Mouse (Mus musculus) v-Abl transformed pro-B cells (cell line): ENCODE data around the gene Amz1.

ENCODE experiments used
- in situ Hi-C, 2 experiments: fragments of 400-800 bp; cut with MboI; formaldehyde crosslinking; loops; one replicate each; pipeline ENCODE4 v1.15.1; 2025; ENCODE audit not compliant: unreplicated experiment in 2 of 2

Amz1 gene

GRCm38 (mm10) chr5:140720773-140721172 is 3.2 kb upstream of the Amz1 start:
- in situ Hi-C loops: no loop called here

DNA sequence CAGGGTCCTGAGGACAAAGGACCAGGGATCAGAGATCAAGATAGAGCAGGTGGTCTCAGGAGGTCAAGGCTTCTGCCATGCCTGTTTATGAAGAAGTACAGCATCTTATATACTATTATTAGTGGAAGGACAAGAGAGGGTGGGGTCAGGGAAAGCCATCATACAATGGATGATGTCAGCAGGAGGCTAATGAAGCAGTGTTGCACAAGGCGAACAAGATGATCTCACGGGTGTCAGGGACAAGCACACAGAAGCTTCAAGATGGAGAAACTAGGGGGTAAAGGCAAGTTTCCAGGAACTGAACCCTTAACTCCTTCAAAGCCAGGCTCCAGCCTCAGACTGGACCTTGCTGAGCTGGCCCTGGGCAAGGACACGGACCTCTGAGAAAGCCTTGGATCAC is 1.8 kb upstream of the Amz1 start:
- in situ Hi-C loops: no loop called here

DNA sequence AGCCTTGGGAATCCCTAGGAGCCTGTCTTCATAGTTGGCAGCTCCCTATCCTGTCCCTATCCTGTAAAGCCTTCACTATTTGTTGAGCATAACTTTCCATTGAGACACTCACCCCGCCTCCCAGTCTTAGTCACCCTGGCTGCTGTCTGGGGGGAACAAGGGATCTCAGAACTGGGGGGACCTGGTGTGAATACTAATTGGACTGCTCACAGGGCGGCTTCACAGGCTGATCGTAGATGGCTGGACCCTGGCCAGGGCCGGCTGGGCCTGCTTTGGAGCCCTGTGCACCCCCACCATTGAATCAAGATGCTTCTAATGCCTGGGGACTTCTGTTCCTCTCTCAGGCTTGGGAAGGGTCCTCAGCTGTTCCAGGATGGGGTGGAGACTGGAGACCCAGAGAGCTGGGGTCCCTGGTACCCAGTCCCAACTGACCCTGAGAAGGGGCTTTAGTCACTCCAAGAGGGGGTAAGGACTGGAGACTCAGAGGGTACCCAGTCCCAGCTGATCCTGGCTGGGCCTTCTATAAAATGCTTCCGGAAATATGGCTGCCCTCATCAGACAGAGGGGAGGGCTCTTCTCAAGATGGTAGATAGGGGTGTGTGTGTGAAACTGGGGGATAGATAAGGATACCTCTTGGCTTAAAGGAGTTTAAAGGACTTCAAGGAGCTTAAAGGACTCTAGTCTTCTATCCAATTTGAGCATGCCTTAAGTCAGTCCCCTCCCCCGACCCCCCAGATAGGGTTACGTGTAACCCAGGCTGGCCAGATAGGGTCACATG is 2.3 kb downstream of the Amz1 start:
- in situ Hi-C loops: no loop called here

DNA sequence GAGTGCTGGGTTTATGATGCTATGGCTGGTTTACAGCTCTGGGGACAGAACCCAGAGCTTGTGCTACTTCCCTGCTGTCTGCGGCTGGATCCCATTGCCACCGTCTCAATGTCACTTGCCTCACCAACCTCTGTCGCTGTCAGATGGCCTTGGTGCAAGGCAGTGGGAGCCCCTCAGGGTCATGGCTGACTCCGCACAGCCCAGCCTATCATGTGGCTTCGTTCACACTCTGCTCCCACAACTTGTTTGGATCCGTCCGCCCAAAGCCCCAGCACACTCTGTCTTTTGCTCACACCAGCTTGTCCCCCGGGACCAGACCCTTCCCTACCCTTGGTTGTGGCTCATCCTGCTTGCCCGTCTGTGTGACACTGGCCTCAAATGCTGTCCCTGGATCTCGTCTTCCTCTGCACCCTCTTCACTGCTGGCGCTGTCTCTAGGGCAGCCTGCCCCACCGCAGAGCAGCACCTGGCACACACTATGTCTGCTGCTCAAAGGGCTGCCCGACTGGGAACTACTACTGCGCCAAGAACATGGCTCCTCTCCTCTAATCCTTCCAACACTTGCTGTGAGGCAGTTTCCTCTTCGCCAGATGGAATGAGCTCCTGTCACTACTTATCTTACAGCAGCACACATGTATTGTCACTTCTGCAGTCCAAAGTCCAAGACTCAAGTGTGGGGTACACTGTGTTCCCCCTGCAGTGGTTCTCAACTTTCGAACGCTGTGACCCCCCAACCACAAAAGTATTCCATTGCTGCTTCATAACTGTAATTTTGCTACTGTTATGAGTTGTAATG is 3.2 kb downstream of the Amz1 start:
- in situ Hi-C loops: no loop called here

DNA sequence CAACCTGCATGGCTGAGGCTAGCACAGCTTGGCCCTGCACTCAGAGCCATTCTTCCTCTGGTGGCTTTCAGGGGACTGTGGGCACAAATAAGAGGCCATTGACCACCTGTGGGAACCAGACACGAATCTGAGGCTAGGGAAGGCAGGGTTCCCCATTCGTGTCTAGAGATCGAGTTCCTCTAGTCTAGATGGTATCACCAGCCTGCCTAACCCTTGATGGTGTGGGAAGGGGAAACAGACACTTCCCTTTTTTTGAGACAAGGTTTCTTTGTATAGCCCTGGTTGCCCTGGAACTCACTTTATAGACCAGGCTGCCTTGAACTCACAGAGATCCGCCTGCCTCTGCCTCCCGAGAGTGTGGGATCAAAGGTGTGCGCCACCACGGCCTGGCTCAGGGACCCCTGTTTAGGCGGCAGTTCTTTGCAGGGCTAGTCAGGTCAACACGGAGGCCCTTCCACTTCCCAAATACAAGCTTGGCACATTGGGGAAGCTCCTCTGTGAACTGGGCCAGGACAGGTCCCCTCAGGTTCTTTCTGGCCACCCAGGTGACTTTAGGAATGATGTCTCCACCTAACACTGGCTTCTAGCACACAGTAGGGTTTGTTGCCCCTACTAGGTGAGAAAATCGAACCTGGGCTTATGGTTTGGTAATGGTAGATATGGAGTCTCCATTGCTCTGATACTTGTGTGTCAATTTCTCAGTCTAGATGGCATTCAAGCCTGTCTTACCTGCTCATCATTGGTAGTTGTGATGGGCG is 7.3 kb downstream of the Amz1 start:
- in situ Hi-C loops: no loop called here

DNA sequence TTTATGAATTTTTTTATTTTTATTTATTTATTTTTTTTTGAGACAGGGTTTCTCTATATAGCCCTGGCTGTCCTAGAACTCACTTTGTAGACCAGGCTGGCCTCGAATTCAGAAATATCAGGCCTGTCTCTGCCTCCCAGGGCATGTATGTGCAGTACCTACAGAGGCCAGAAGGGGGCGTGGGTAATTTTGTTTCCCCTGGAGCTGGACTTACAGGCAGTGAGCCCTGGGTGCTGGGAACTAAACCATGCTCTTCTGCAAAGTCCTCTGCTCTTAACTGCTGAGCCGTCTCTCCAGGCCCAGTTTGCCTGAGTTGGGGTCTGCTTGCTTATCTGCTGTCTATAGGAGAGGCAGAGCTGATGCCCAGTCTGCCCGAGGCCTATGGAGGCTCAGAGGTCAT is 8.3 kb downstream of the Amz1 start:
- in situ Hi-C loops: no loop called here

- in situ Hi-C loops: no loop called here
Observed at GRCm38 (mm10) chr5:140733336-140733735, 9.4 kb downstream of the Amz1 start.

DNA sequence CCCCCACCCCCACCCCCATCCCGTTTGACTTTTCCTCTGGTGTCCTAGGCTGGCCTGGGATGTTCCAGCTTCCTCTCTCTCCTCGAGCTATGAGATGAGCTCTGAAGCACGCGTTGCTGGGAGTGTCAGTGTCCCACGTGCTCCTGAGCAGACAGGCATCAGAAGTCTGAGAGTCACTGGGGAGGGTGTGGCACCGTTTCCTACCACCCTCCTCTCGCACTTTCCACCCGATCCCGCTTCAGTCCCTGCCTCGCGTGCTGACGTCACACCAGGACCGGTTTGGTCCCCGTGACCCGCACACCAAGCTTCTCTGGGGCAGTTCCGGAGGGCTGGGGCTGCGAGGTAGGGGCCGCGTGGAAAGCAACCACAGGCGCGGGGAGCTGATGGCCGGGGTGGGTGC is 11.4 kb downstream of the Amz1 start:
- in situ Hi-C loops: no loop called here

GRCm38 (mm10) chr5:140736166-140736565 is 12.2 kb downstream of the Amz1 start:
- in situ Hi-C loops: no loop called here

DNA sequence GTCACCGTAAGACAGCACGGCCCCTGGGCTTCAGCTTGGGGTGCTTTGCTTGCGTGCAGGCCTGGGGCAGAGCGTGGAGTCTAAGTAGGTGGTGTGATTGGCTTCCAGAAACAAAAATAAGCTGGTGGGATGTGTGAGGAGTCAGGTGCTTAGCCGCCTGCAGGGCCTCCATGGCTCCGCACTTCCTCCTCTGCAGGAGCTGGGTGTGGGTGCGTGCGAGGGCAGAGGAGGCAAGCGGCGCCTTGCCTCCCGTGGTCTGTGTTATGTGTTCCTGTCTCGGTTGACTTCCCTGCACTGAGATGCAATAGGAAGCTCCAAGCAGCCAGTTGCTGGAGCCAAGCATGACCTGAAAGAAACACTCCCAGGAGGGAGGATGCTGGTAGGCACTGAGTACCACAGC is 15.9 kb downstream of the Amz1 start:
- in situ Hi-C loops: loop anchor here (5.0 to 10.0 kb wide), 2 partner anchors 198 to 1585 kb away; no protein-coding TSS in a partner anchor

- in situ Hi-C loops: loop anchor here (5.0 to 10.0 kb wide), 2 partner anchors 199 to 1584 kb away; no protein-coding TSS in a partner anchor
Observed at GRCm38 (mm10) chr5:140741040-140741439, 17.1 kb downstream of the Amz1 start.

DNA sequence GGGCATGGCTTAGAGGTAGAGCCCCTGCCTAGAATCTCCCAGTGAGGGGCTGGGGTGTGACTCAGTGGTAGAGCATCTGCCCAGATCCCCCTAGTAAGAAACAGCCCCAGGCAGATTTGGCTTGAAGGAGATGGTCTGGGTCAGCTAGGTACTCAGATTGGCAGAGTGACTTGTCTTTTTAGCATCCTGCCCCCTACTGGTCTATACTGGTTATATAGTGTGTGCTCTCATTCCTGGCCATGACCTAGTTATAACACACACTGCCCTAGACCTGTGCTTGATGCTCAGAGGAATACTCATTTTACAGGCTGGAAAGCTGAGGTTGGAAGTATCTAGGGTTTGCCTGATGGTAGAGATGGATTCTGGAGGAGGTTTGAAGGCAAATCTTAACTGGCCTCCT is 17.9 kb downstream of the Amz1 start:
- in situ Hi-C loops: loop anchor here (5.0 to 10.0 kb wide), 2 partner anchors 200 to 1583 kb away; no protein-coding TSS in a partner anchor

GRCm38 (mm10) chr5:140743706-140744131 is 19.8 kb downstream of the Amz1 start:
- in situ Hi-C loops: loop anchor here (5.0 to 10.0 kb wide), 2 partner anchors 201 to 1581 kb away; no protein-coding TSS in a partner anchor

- in situ Hi-C loops: loop anchor here (5.0 to 10.0 kb wide), 6 partner anchors 79 to 1576 kb away; partner anchors contain the start of gene Gna12 (in 1 of the 2)
Observed at GRCm38 (mm10) chr5:140748425-140748824, 24.5 kb downstream of the Amz1 start.

GRCm38 (mm10) chr5:140749062-140749875 is 25.3 kb downstream of the Amz1 start:
- in situ Hi-C loops: loop anchor here (5.0 to 10.0 kb wide), 6 partner anchors 78 to 1576 kb away; partner anchors contain the start of gene Gna12 (in 1 of the 2)

GRCm38 (mm10) chr5:140750925-140751324 is 27.0 kb downstream of the Amz1 start:
- in situ Hi-C loops: loop anchor here (10.0 kb wide), 3 partner anchors 54 to 1654 kb away; partner anchors contain the start of gene Foxk1 (in 1 of the 2)

DNA sequence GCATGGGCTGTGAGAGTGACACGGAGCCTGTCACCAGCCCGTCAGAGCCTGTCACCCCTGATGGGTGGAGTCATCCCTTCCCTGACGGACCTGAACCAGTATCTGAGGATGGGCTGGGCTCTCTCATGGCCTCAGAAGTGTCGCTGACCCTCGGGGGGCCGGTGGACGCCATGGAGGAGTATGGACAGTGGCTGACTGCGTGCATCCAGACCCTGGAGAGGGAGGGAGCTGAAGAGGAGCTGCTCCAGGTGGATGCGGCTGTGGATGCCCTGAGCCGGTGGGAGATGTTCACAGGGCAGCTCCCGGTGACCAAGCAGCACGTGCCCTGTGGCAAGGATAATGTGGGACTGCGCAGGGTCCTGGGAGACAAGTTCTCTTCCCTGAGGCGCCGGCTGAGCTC is 28.1 kb downstream of the Amz1 start:
- in situ Hi-C loops: loop anchor here (10.0 kb wide), 3 partner anchors 53 to 1653 kb away; partner anchors contain the start of gene Foxk1 (in 1 of the 2)

DNA sequence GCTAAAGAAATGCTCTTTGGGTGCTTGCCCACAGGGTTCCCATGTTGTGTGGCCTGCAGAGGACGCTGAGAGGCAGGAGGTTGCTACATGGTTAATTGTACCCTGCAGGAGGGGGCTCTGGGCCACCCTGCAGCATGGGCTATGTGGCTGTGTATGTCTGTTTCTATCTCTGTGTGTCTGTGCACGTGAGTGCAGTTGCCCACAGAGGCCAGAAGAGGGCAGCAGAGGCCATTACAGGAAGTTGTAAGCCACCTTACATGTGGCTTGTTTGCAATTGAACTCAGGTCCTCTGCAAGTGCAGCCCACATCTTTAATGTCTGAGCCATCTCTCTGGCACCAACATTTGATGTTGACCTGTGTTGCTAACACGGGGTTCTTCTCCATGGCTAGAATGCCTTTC is 28.7 kb downstream of the Amz1 start:
- in situ Hi-C loops: loop anchor here (10.0 kb wide), 3 partner anchors 52 to 1652 kb away; partner anchors contain the start of gene Foxk1 (in 1 of the 2)

DNA sequence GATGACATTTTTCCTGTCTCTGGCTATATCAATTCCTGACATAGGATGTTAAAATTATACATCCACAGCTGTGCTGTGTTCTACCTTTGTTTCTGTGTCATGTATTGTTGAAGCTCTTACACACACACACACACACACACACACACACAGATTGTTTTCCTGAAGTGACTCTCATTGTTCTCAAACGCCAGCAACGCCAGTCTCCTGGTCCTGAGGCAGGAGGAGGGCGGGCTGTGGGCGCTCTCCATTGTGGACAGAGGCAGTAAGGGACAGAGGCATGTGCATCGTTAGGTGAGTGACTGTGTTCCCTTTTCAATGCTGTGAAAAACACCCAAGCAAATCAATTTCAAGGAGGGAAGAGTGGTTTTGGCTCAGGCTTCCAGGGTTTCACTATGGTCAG is 29.3 kb downstream of the Amz1 start:
- in situ Hi-C loops: loop anchor here (10.0 kb wide), 3 partner anchors 52 to 1652 kb away; partner anchors contain the start of gene Foxk1 (in 1 of the 2)
